Mouse (Mus musculus) stomach, embryonic 16.5 days (tissue): ENCODE results near the gene Tmem169. TPM values are rescaled to one million over a fixed set of nuclear protein-coding genes. Genes with fewer than 3 reads are reported as not detected.

Source experiments
- ATAC-seq: fragments of 200-750 bp; cut with Nextera tagmentation; 2 replicates; pipeline ENCODE4 v1.8.0; 2017; ENCODE audit warnings: moderate number of reproducible peaks, moderate TSS enrichment; ENCODE audit not compliant: insufficient read depth, low FRiP score
- H3K27ac ChIP-seq: fragments of 300-500 bp; sonication (generic); 2 replicates; pipeline ENCODE4 v1.5.1; 2014; ENCODE audit warnings: low read length
- H3K27me3 ChIP-seq: fragments of 300-500 bp; sonication (generic); 2 replicates; pipeline ENCODE4 v1.6.1; 2014; ENCODE audit warnings: low read length, control low read depth, mixed read lengths; ENCODE audit not compliant: control insufficient read depth, insufficient read depth
- H3K36me3 ChIP-seq: fragments of 300-500 bp; sonication (generic); 2 replicates; pipeline ENCODE4 v1.6.1; 2014; ENCODE audit warnings: low read length; ENCODE audit not compliant: control insufficient read depth, insufficient read depth
- H3K4me1 ChIP-seq: fragments of 300-500 bp; sonication (generic); 2 replicates; pipeline ENCODE4 v1.6.1; 2014; ENCODE audit warnings: low read length, control low read depth, mixed read lengths; ENCODE audit not compliant: control insufficient read depth, insufficient read depth
- H3K4me2 ChIP-seq: fragments of 300-500 bp; sonication (generic); 2 replicates; pipeline ENCODE4 v1.6.1; 2014; ENCODE audit warnings: low read depth, low read length, mixed read lengths
- H3K4me3 ChIP-seq: fragments of 300-500 bp; sonication (generic); replicated peaks from 2 replicates; pipeline ENCODE4 v1.5.1; 2014; ENCODE audit warnings: mild to moderate bottlenecking, low read length
- H3K9ac ChIP-seq: fragments of 300-500 bp; sonication (generic); 2 replicates; pipeline ENCODE4 v1.6.1; 2014; ENCODE audit warnings: low read length
- H3K9me3 ChIP-seq: fragments of 300-500 bp; sonication (generic); replicated peaks from 2 replicates; pipeline ENCODE4 v1.6.1; 2016; ENCODE audit warnings: low read length, control low read depth; ENCODE audit not compliant: control insufficient read depth
- WGBS: fragments of 180-500 bp; shearing (Covaris S2); extraction: QIAGEN DNeasy Blood & Tissue Kit; methylation state at CpG from one replicate; pipeline ENCODE4 v1.1.7; 2014; 5-methylcytosine and 5-hydroxymethylcytosine counted together
- polyA plus RNA-seq: library from polyadenylated mRNA; unstranded; fragments of >200 nt; fragmentation: Nextera tagmentation; extraction: Ambion mirVana; gene quantifications from 2 replicates; pipeline ENCODE4 v1.2.1, GENCODE M21; 2015

The Tmem169 gene
- polyA plus RNA-seq, 1 experiment from 2014 or later: 2.6 TPM

- Histone ChIP-seq H3K9ac (no peak overlapping the region), H3K36me3 (no peaks in the 10 kb centered on the region), H3K9me3 (no peaks in the 10 kb centered on the region), H3K4me2 (no peak overlapping the region), H3K27me3 (no peaks in the 10 kb centered on the region), H3K4me1 (no peaks in the 10 kb centered on the region), H3K27ac (no peak overlapping the region), H3K4me3 (no peak overlapping the region)
- no peak for ATAC-seq
- 82% methylated on average over 9 of the region's 9 CpGs for WGBS
Observed at GRCm38 (mm10) chr1:72312701-72313398, 28.7 kb downstream of the Tmem169 start.

DNA sequence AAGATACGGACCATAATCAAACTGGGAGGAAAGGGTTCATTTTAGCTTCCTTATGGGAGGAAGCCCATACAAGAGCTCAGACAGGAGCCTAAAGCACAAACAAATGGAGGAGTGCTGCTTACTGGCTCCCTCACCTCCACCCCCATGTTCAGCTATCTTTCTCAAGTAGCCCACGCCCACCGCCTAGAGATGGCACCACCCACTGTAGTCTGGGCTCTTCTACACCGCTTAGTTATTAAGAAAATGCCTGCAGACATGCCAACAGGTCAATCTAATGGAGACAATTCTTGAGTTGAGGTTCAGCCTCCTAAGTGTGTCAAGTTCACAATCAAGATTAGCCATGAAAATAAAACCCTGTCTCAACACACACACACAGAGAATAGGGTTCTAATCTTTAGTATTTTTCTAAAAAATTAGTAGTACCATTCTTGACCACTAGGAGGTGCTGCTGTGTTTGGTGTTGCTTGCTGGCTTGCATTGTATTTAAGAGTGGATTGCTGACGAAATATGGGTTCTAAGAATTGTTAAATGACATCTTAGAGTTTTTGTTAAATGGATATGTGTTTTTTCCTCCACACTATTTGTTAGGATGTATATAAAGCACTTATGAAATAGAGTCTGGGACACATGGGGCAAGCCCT lies 29.4 kb downstream of the Tmem169 start:
- Histone ChIP-seq H3K4me2 (no peak overlapping the region), H3K4me1 (no peaks in the 10 kb centered on the region), H3K27ac (no peak overlapping the region), H3K9ac (no peak overlapping the region), H3K36me3 (no peaks in the 10 kb centered on the region), H3K4me3 (no peak overlapping the region), H3K9me3 (no peaks in the 10 kb centered on the region), H3K27me3 (no peaks in the 10 kb centered on the region)
- ATAC-seq: no peak
- WGBS: 75% methylated on average over 5 of the region's 5 CpGs

DNA sequence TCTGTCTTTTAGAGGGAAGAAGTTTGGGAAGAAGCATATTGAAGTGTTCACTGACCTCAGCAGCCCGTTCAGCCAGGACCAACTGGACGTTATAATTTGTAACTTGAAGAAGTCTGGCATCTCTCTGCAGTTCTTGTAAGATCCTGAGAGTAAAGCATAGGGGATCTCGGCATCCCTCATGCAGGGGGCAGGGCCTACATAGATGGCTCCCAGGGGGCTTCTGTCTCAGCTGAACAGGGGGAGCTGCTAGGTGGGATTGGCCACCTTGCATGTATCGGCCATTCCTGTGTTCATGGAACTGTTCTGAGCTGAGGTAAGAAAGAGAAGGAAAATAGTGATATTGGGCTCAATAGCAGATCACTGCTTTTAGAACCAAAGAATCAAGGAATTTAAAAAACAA lies 31.3 kb downstream of the Tmem169 start:
- Histone ChIP-seq H3K9me3 (no peaks in the 10 kb centered on the region), H3K4me2 (no peak overlapping the region), H3K4me1 (no peaks in the 10 kb centered on the region), H3K4me3 (no peak overlapping the region), H3K27me3 (no peaks in the 10 kb centered on the region), H3K36me3 (0 out of 2 replicates have a peak, but pooled peaks cover 4% of the 10 kb centered on the region), H3K27ac (no peak overlapping the region), H3K9ac (no peak overlapping the region)
- whole genome bisulfite sequencing: 88% methylated on average over 4 of the region's 4 CpGs
- ATAC-seq: no peak

- Histone ChIP-seq H3K36me3 (0 out of 2 replicates have a peak, but pooled peaks cover 4% of the 10 kb centered on the region), H3K4me2 (no peak overlapping the region)
- no peak for ATAC-seq
Observed at GRCm38 (mm10) chr1:72316409-72316808, 32.2 kb downstream of the Tmem169 start.

DNA sequence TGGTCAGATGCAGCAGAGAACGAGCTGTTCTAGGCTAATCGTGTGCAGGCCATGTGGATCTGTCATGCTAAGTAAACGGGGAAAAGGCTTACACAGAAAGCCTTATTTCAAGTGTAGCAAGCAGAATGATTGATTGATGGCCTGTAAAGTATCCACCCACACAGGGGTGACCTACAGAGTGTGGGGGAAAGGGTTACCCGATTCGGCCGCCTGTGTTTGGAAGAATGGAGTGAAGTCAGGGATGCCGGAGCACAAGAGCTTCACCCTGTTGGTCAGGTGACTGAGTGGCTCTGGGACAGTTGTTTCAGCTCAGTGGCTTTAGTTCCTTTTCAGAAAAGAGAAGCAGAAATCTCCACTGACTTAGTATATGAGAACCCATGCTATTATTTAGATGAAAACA lies 32.7 kb downstream of the Tmem169 start:
- Histone ChIP-seq H3K4me1 (no peaks in the 10 kb centered on the region), H3K36me3 (0 out of 2 replicates have a peak, but pooled peaks cover 4% of the 10 kb centered on the region), H3K9me3 (no peaks in the 10 kb centered on the region), H3K4me2 (no peak overlapping the region), H3K9ac (no peak overlapping the region), H3K27me3 (no peaks in the 10 kb centered on the region), H3K4me3 (no peak overlapping the region), H3K27ac (no peak overlapping the region)
- WGBS: 67% methylated on average over 7 of the region's 7 CpGs
- ATAC-seq: no peak

More at GRCm38 (mm10) chr1:72316409-72316808, 32.2 kb downstream of the Tmem169 start:
- Histone ChIP-seq H3K9me3 (no peaks in the 10 kb centered on the region), H3K27ac (no peak overlapping the region), H3K4me3 (no peak overlapping the region), H3K9ac (no peak overlapping the region), H3K27me3 (no peaks in the 10 kb centered on the region), H3K4me1 (no peaks in the 10 kb centered on the region)
- 80% methylated on average over 8 of the region's 8 CpGs for WGBS

DNA sequence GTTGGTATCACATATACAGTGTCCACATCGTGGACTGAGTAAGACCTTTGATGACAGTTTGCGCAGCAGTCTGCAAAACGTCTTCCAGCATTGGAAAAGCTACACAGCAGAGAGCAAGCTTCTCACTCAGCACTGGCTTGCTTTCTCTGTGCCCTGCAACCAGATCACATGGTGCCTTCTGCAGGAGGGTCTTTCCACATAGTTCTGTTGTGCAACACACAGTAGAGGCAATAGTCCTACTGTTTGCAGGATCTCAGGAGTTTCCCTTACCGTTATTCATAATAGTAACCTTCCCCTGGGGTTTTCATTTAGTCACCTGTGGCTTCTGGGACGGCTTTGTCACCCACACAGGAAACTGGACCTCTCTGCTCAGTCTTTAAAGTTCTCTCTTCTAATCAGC lies 36.6 kb downstream of the Tmem169 start:
- Histone ChIP-seq H3K36me3 (0 out of 2 replicates have a peak, but pooled peaks cover 8% of the 10 kb centered on the region), H3K27ac (no peak overlapping the region), H3K9ac (no peak overlapping the region), H3K27me3 (no peaks in the 10 kb centered on the region), H3K4me2 (no peak overlapping the region), H3K4me1 (no peaks in the 10 kb centered on the region), H3K9me3 (no peaks in the 10 kb centered on the region), H3K4me3 (no peak overlapping the region)
- 92% methylated on average over 5 of the region's 5 CpGs for WGBS
- ATAC-seq: no peak

DNA sequence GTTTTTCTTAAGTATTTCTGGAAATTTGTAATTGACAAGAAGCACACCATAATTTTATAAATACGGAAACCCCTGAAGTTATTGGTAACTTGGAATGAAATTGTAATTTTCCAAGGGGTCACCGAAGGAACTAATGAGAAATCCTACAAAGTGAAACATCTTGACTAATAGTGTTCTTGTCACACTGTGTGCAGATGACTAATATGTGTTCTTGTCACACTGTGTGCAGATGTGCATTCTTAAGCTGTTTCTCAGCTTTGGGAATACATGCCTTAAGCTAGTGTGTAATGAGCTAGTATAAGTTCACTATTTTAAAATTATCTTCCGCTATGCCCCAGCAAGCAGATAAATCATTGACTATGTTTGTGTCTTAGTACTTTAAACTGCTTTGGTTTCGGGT lies 39.1 kb downstream of the Tmem169 start:
- Histone ChIP-seq H3K4me2 (no peak overlapping the region), H3K27me3 (no peaks in the 10 kb centered on the region), H3K9me3 (no peaks in the 10 kb centered on the region), H3K4me1 (no peaks in the 10 kb centered on the region), H3K9ac (no peak overlapping the region), H3K36me3 (0 out of 2 replicates have a peak, but pooled peaks cover 17% of the 10 kb centered on the region), H3K4me3 (no peak overlapping the region), H3K27ac (no peak overlapping the region)
- 91% methylated on average over 4 of the region's 4 CpGs for WGBS
- ATAC-seq: no peak

DNA sequence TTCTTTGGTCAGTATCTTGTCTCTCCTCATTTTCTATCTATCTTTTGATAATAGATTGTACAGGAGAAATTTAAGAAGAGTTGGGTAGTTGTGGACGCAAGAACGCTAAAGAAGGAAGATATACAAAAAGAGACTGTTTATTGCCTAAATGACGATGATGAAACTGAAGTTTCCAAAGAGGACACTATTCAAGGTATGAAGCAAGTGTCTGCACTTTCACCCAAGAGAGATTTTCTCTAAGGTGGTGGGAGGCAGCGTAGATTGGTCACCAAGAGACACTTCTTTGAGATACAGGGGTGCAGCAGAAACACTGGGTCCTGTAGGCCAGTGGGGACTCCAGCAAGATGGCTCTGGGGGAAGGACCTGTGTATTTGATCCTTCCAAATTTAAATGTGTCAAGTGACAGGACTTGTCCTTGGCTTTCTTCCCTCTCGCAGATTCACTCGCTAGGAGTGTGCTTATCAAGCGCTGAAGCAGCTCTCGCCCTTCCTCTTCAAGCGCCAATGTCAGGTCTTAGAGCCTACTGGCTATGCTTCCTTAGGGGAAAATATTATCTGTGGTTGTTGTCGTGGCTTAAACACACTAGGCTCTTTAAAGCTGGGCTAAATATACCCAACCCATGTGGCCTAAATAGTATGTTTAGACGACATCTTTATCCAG lies 42.1 kb downstream of the Tmem169 start:
- Histone ChIP-seq H3K4me1 (no peaks in the 10 kb centered on the region), H3K9me3 (no peaks in the 10 kb centered on the region), H3K27ac (no peak overlapping the region), H3K9ac (no peak overlapping the region), H3K4me2 (no peak overlapping the region), H3K36me3 (0 out of 2 replicates have a peak, but pooled peaks cover 17% of the 10 kb centered on the region), H3K27me3 (no peaks in the 10 kb centered on the region), H3K4me3 (no peak overlapping the region)
- WGBS: 92% methylated on average over 11 of the region's 11 CpGs
- no peak for ATAC-seq

- Histone ChIP-seq H3K4me2 (no peak overlapping the region), H3K9me3 (no peaks in the 10 kb centered on the region), H3K9ac (no peak overlapping the region), H3K36me3 (peaks cover 8% of the 10 kb centered on the region; the same call in 1 of the 2 replicates), H3K27me3 (no peaks in the 10 kb centered on the region), H3K27ac (no peak overlapping the region), H3K4me1 (no peaks in the 10 kb centered on the region), H3K4me3 (no peak overlapping the region)
- ATAC-seq: no peak
- WGBS: 87% methylated on average over 11 of the region's 11 CpGs
Observed at GRCm38 (mm10) chr1:72334807-72335206, 50.6 kb downstream of the Tmem169 start.
